Mouse (Mus musculus) R1 (cell line): Measurements from ENCODE around the gene M6pr.
A peak's percentile ranks its signal among the peaks of the same experiment; 100 is the strongest.

ENCODE experiments used
- DNase-seq: peaks from one replicate; pipeline ENCODE4 v3.0.0-alpha.2; 2018; ENCODE audit warnings: low read depth, low spot score

Gene M6pr

GRCm38 (mm10) chr6:122298223-122298609, 10.3 kb upstream of the M6pr start:
- no peak for DNase-seq

GRCm38 (mm10) chr6:122299621-122300133, 8.8 kb upstream of the M6pr start:
- DNase-seq = no peak

DNA sequence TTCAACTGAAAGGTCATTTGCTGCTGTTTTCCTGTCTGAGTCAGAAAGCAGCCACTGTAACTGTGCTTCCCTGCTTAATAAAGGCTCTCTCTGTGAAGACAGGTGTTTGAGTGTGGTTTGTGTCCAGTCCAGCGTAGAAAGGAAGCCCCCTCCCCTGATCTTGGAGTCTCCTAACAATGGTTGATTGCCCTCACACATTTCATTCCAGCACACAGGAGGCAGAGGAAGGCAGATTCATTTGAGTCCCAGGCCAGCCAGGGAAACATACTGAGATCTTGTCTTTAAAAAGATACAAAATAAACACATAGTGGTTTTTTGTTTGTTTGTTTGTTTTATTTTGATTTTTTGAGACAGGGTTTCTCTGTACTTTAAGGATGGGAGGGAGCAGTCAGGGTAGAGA, 6.4 kb upstream of the M6pr start:
- no peak for DNase-seq

GRCm38 (mm10) chr6:122302661-122303060, 5.9 kb upstream of the M6pr start:
- no peak for DNase-seq

DNA sequence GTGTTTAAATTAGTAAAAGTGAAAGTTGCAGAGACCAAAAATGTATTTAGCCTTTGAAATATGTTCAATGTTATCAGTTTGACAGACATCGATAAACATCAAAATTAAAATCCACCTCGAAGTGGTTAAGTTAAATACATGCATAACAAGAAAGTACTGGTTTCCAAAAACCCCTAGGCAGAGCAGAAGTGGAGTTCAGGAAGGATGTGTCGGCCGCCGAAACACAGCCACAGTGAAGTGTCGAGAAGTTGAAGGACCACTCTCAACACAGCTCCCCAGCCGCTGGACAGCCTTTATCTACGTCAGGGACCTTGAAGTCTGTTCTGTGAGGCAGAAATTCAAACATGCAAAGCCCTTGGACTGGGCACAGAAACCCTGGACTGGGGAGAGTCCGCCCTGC, 5.0 kb upstream of the M6pr start:
- no peak for DNase-seq

- DNase-seq = peak; percentile 88
These were observed 4.2 kb upstream of the M6pr start for GRCm38 (mm10) chr6:122304355-122304754.

GRCm38 (mm10) chr6:122304790-122305555, 3.5 kb upstream of the M6pr start:
- DNase-seq = peak; percentile 73

GRCm38 (mm10) chr6:122306707-122307106, 1.8 kb upstream of the M6pr start:
- DNase-seq = no peak

GRCm38 (mm10) chr6:122308136-122308504, 400 bp upstream of the M6pr start:
- no peak for DNase-seq

DNA sequence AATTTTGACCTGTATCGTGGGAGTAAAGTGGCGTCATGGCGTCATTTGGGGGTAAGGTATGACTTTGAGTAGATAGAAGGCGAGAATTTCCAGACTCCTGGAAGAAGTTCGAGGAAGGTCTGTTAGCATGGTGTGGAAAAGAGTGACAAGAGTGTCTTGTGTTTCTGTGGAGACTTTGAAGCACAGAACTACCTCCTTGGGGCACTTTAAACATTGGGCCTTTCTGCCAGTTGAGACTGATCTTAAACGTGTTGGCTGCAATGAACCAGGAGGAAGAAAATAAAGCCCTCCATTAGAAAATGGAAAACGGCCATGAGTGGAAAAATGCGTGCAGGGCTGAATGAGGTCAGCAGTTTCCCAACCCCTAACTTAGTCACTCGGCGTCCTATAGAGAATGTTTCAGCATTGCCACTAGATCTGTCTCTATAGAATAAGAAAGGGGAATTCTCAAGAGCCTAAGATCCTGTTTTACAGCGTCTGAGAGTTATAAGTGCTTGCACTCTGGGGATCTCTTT, 983 bp downstream of the M6pr start:
- peak; percentile 11 for DNase-seq

GRCm38 (mm10) chr6:122310187-122310820, 1.8 kb downstream of the M6pr start:
- peak; percentile 2 for DNase-seq

DNA sequence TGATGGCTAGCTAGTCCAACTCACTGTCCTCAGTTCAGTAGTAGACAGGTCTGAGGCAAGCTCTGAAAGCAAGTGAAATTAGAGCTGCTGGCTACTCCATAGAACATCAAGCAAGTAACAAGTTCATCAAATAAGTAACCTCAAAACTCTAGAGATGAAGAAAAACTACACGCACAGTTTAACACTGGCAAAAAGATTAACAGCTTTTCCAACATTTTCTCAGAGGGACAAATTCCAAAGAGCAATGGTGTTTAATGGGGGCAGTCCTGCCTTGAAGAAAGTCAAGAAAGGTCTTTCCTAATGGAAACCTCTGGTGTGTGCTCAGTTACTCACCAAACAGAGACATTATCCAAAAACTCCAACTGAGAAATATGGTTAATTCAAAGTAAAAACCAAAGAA, 10.2 kb downstream of the M6pr start:
- DNase-seq = no peak

DNA sequence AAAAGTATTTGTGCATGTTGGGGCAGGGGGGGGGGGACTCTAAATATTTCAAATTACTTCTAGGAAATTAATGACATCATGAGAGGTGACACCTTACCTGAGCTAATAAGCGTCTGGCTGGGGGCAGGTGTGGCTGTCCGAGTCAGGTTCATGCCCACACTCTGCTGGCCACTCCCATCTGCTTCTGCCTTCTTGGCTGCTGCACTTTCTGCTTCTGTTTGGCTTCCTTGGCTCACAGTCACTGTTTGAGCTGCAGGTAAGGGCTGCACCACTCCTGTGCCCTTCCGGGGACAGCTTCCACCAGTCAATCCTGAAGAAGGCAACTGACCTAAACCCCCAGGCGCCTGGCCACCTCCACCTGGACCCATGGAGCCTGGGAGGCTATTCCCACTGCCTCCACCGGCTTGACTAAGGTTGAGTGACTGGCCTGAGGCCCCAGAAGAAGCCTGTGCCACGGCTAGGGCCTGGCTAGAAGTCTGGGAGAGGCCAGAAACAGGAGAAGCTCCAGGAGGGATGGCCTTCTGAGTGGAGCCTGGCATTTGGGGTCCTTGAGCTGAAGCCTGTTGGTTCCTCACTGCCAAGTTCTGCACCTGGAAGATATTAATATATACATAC, 16.9 kb downstream of the M6pr start:
- no peak for DNase-seq

- DNase-seq = peak; percentile 5
These were observed 24.6 kb downstream of the M6pr start for GRCm38 (mm10) chr6:122333081-122333612.

GRCm38 (mm10) chr6:122334786-122335340, 26.3 kb downstream of the M6pr start:
- peak; percentile 68 for DNase-seq

DNA sequence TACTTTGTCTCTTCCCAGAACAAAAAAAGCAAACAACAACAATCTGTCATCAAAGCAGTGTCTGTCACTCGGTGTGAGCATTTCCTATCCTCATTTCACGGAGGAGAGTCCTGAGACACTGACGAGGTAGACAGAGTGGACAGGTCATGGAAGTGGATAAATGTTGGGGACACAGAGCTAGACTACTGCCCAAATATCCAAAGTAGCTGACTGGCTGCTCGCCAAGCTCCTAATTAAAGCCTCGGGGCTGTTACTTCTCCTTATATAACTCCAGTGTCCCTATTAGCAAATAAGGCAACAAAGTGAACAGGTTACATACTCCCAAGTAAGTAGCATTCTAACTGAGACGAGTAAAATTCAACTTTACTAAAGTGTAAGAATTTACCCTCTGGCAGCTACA, 29.0 kb downstream of the M6pr start:
- no peak for DNase-seq

GRCm38 (mm10) chr6:122339047-122339647, 30.6 kb downstream of the M6pr start:
- DNase-seq = peak; percentile 80

GRCm38 (mm10) chr6:122339648-122340341, 31.3 kb downstream of the M6pr start:
- DNase-seq = peak; percentile 90

DNA sequence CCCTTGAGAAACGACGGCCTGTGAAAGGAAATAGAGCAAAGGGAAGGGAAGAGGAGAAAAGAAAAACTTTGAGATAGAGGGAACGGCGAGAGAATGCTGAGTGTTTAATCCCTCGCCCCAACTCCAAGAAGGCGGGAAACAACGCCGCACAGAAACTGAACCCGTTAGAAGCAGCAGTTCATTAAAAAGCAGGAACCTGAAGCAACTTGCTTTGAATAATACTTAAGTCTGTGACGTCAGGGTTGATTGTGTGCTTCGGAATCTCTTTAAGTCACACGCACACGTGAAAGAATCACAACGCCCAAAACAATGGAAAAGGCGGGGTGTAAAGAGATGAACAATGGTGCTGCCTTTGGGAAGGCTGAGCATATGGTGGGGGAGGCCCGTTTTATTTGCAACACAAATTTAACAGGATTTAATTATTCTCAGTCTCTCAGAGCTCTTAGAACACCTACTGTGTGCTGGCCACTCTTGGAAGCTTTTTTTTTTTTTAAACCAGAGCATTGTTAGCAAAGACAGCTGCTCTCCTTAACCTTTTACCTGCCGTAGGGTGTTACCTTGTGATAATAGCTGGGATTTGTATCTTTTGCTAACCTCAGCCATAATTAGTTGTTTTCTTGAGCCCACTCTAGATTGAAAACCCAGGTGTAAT, 32.0 kb downstream of the M6pr start, which contains the start of gene Phc1:
Phc1 (minus strand) TSS at position 213 of the 652 bp plus-strand sequence.
- peak; percentile 100 for DNase-seq
